Mouse (Mus musculus): ENCODE measurements around the gene Oaz1. TPM values are rescaled to one million over a fixed set of nuclear protein-coding genes. Genes with fewer than 3 reads are reported as not detected.
"Not testable (repeated sequence)": the region's sequence is repeated elsewhere in the genome, so short reads cannot be mapped to it uniquely, and the experiment has no call there.

Gene Oaz1
- polyA plus RNA-seq, 1 experiment = 331 TPM

GRCm38 (mm10) chr10:80821991-80822390, 4.5 kb upstream of the Oaz1 start:
- no peak overlapping the region for H3K27ac ChIP-seq (ENCODE audit: insufficient read depth, low read length)
- no peak overlapping the region for H3K4me3 ChIP-seq (ENCODE audit: insufficient read depth, low read length)
- no peak for TF ChIP-seq CTCF (IDR thresholded peaks at IDR 0.05; ENCODE audit: borderline replicate concordance, insufficient read depth, low read length)
- TF ChIP-seq POLR2A (IDR thresholded peaks at IDR 0.05; ENCODE audit: low read depth, low read length) = no peak
- H3K4me1 ChIP-seq (ENCODE audit: control insufficient read depth, insufficient read depth, low read length) = no peaks in the 10 kb centered on the region

- no peak for TF ChIP-seq CTCF (IDR thresholded peaks at IDR 0.05; ENCODE audit: borderline replicate concordance, insufficient read depth, low read length)
- TF ChIP-seq POLR2A (IDR thresholded peaks at IDR 0.05; ENCODE audit: low read depth, low read length) = no peak
- H3K4me3 ChIP-seq (ENCODE audit: insufficient read depth, low read length) = no peak overlapping the region
- H3K4me1 ChIP-seq (ENCODE audit: control insufficient read depth, insufficient read depth, low read length) = no peaks in the 10 kb centered on the region
- H3K27ac ChIP-seq (ENCODE audit: insufficient read depth, low read length) = no peak overlapping the region
These were observed 3.9 kb upstream of the Oaz1 start for GRCm38 (mm10) chr10:80822528-80822927.

GRCm38 (mm10) chr10:80823316-80823715, 3.1 kb upstream of the Oaz1 start:
- TF ChIP-seq POLR2A (IDR thresholded peaks at IDR 0.05; ENCODE audit: low read depth, low read length) = no peak
- no peak for TF ChIP-seq CTCF (IDR thresholded peaks at IDR 0.05; ENCODE audit: borderline replicate concordance, insufficient read depth, low read length)
- H3K27ac ChIP-seq (ENCODE audit: insufficient read depth, low read length) = no peak overlapping the region
- H3K4me1 ChIP-seq (ENCODE audit: control insufficient read depth, insufficient read depth, low read length) = no peaks in the 10 kb centered on the region
- no peak overlapping the region for H3K4me3 ChIP-seq (ENCODE audit: insufficient read depth, low read length)

- Histone ChIP-seq H3K4me1 (ENCODE audit: control insufficient read depth, insufficient read depth, low read length) (no peaks in the 10 kb centered on the region), H3K4me3 (ENCODE audit: insufficient read depth, low read length) (no peak overlapping the region), H3K27ac (ENCODE audit: insufficient read depth, low read length) (no peak overlapping the region)
- no peak for TF ChIP-seq CTCF (IDR thresholded peaks at IDR 0.05; ENCODE audit: borderline replicate concordance, insufficient read depth, low read length)
- no peak for TF ChIP-seq POLR2A (IDR thresholded peaks at IDR 0.05; ENCODE audit: low read depth, low read length)
These were observed 2.4 kb upstream of the Oaz1 start for GRCm38 (mm10) chr10:80823847-80824643.

- Histone ChIP-seq H3K4me3 (ENCODE audit: insufficient read depth, low read length) (no peak overlapping the region), H3K4me1 (ENCODE audit: control insufficient read depth, insufficient read depth, low read length) (no peaks in the 10 kb centered on the region), H3K27ac (ENCODE audit: insufficient read depth, low read length) (no peak overlapping the region)
- TF ChIP-seq CTCF (IDR thresholded peaks at IDR 0.05; ENCODE audit: borderline replicate concordance, insufficient read depth, low read length) = no peak
- no peak for TF ChIP-seq POLR2A (IDR thresholded peaks at IDR 0.05; ENCODE audit: low read depth, low read length)
These were observed 1.6 kb upstream of the Oaz1 start for GRCm38 (mm10) chr10:80824827-80825226.

GRCm38 (mm10) chr10:80827063-80827869, 810 bp downstream of the Oaz1 start:
- Histone ChIP-seq H3K27ac (ENCODE audit: insufficient read depth, low read length) (peak overlapping the region; percentile 77; the same call in 1 of the 2 replicates), H3K4me1 (ENCODE audit: control insufficient read depth, insufficient read depth, low read length) (no peaks in the 10 kb centered on the region), H3K4me3 (ENCODE audit: insufficient read depth, low read length) (peak overlapping the region; percentile 99)
- TF ChIP-seq POLR2A (IDR thresholded peaks at IDR 0.05; ENCODE audit: low read depth, low read length) (no peak), CTCF (IDR thresholded peaks at IDR 0.05; ENCODE audit: borderline replicate concordance, insufficient read depth, low read length) (no peak)

- H3K27ac ChIP-seq (ENCODE audit: insufficient read depth, low read length) = no peak overlapping the region
- H3K4me1 ChIP-seq (ENCODE audit: control insufficient read depth, insufficient read depth, low read length) = no peaks in the 10 kb centered on the region
- peak overlapping the region; percentile 99 for H3K4me3 ChIP-seq (ENCODE audit: insufficient read depth, low read length)
- TF ChIP-seq POLR2A (IDR thresholded peaks at IDR 0.05; ENCODE audit: low read depth, low read length) = no peak
- TF ChIP-seq CTCF (IDR thresholded peaks at IDR 0.05; ENCODE audit: borderline replicate concordance, insufficient read depth, low read length) = no peak
These were observed 1.5 kb downstream of the Oaz1 start for GRCm38 (mm10) chr10:80827870-80828420.

- not testable (repeated sequence) for H3K4me1 ChIP-seq (ENCODE audit: control insufficient read depth, insufficient read depth, low read length); H3K27ac ChIP-seq (ENCODE audit: insufficient read depth, low read length)
- H3K4me3 ChIP-seq (ENCODE audit: insufficient read depth, low read length) = 0 out of 2 replicates have a peak overlapping the region, but pooled peaks have one; percentile 99
These were observed 2.1 kb downstream of the Oaz1 start for GRCm38 (mm10) chr10:80828587-80828986.

GRCm38 (mm10) chr10:80829359-80830278, 3.2 kb downstream of the Oaz1 start:
- no peak overlapping the region for H3K4me3 ChIP-seq (ENCODE audit: insufficient read depth, low read length)
- no peak overlapping the region for H3K27ac ChIP-seq (ENCODE audit: insufficient read depth, low read length)
- TF ChIP-seq POLR2A (IDR thresholded peaks at IDR 0.05; ENCODE audit: low read depth, low read length) (no peak; the same call in 1 of the 2 replicates), CTCF (IDR thresholded peaks at IDR 0.05; ENCODE audit: borderline replicate concordance, insufficient read depth, low read length) (no peak)

More at GRCm38 (mm10) chr10:80829359-80830278, 3.2 kb downstream of the Oaz1 start:
- no peaks in the 10 kb centered on the region for H3K4me1 ChIP-seq (ENCODE audit: control insufficient read depth, insufficient read depth, low read length)

Measured in embryonic fibroblast, embryonic 13.5 days (primary cell).